In genomic region chr4:143112439-143112838, GRCm38 (mm10) we compare ENCODE assay signal across 13 mouse cellular contexts.
DNase-seq lines count a peak whose midpoint lies in the region; ATAC-seq and TF ChIP-seq lines count a peak whose summit lies in the region.
"Had no signal": no experiment of that assay in that cellular context is flagged by ENCODE, and none has a peak within 500 bp of the region (broad histone marks: within the 10 kb centered on the region; RNA-seq: fewer than 3 reads in every experiment).

No protein-coding gene starts in this region.

- no peak overlapping the region for H3K9ac ChIP-seq in liver, embryonic 16.5 days (ENCODE audit: low read depth, low read length)
- H3K9ac ChIP-seq in liver, embryonic 12.5 days = no peak overlapping the region
- H3K9ac ChIP-seq: embryonic facial prominence, embryonic 15.5 days; heart, embryonic 12.5 days; hindbrain, embryonic 15.5 days had no signal

- no peak for TF ChIP-seq POLR2A in bone marrow, adult 2 months (IDR thresholded peaks at IDR 0.05; ENCODE audit: borderline replicate concordance, control insufficient read depth, low read depth, low read length)

- no peaks in the 10 kb centered on the region; the same call in 1 of the 2 replicates for H3K36me3 ChIP-seq in liver, embryonic 16.5 days (ENCODE audit: control insufficient read depth, insufficient read depth)
- peaks cover 37% of the 10 kb centered on the region for H3K36me3 ChIP-seq in liver, embryonic 12.5 days

- no peaks in the 10 kb centered on the region for H3K9me3 ChIP-seq in liver, embryonic 16.5 days (replicated peaks; ENCODE audit: control insufficient read depth, low read length)
- H3K9me3 ChIP-seq in liver, embryonic 12.5 days (replicated peaks) = no peaks in the 10 kb centered on the region
- H3K9me3 ChIP-seq: embryonic facial prominence, embryonic 15.5 days; forebrain, embryonic 10.5 days; heart, embryonic 12.5 days; hindbrain, embryonic 15.5 days had no signal

- DNase-seq in heart, adult 8-10 months (ENCODE audit: low spot score) = no peak
- DNase-seq in c-Kit-positive CD71-positive TER-119-positive erythroid progenitor cells, embryonic 14.5 days (ENCODE audit: low spot score) = no peak

- ATAC-seq in liver, embryonic 16.5 days (ENCODE audit: low read depth) = peak; percentile 49; the same call in 1 of the 2 replicates
- ATAC-seq in liver, embryonic 12.5 days = no peak
- ATAC-seq in granulocyte monocyte progenitor cell, adult 5-6 weeks (replicated peaks; ENCODE audit: poor library complexity, severe bottlenecking) = peak; percentile 82
- ATAC-seq in neutrophil, adult 5-6 weeks (ENCODE audit: extremely low read depth, insufficient number of reproducible peaks, low FRiP score, poor library complexity, severe bottlenecking) = peak; percentile 76

- H3K27ac ChIP-seq in liver, embryonic 16.5 days (ENCODE audit: low read length) = no peak overlapping the region
- H3K27ac ChIP-seq in liver, embryonic 12.5 days = no peak overlapping the region
- peak overlapping the region; percentile 39; the same call in 1 of the 2 replicates for H3K27ac ChIP-seq in bone marrow, adult 2 months (ENCODE audit: control insufficient read depth, insufficient read depth, low read depth, low read length, poor library complexity)
- H3K27ac ChIP-seq: embryonic facial prominence, embryonic 15.5 days; forebrain, embryonic 10.5 days; heart, adult 2 months; hindbrain, embryonic 15.5 days had no signal

- H3K4me1 ChIP-seq in liver, embryonic 16.5 days (ENCODE audit: control insufficient read depth, low read depth, low read length) = no peaks in the 10 kb centered on the region; the same call in none of the 2 replicates
- H3K4me1 ChIP-seq in liver, embryonic 12.5 days = peaks cover 24% of the 10 kb centered on the region
- peaks cover 13% of the 10 kb centered on the region for H3K4me1 ChIP-seq in bone marrow, adult 2 months (ENCODE audit: control insufficient read depth, insufficient read depth, low read length)

- no peak overlapping the region for H3K4me3 ChIP-seq in liver, embryonic 16.5 days (ENCODE audit: low read depth, low read length)
- no peak overlapping the region for H3K4me3 ChIP-seq in liver, embryonic 12.5 days
- no peak overlapping the region for H3K4me3 ChIP-seq in bone marrow, adult 2 months (replicated peaks; ENCODE audit: control insufficient read depth, low read depth, low read length)
- H3K4me3 ChIP-seq: embryonic facial prominence, embryonic 15.5 days; erythroblast, embryonic 14.5 days; forebrain, embryonic 10.5 days; heart, adult 2 months; heart, embryonic 12.5 days; hindbrain, embryonic 15.5 days had no signal

- no peaks in the 10 kb centered on the region for H3K27me3 ChIP-seq in liver, embryonic 16.5 days (ENCODE audit: control insufficient read depth, insufficient read depth, low read depth, low read length)
- H3K27me3 ChIP-seq in liver, embryonic 12.5 days (replicated peaks) = no peaks in the 10 kb centered on the region
- H3K27me3 ChIP-seq: embryonic facial prominence, embryonic 15.5 days; heart, embryonic 12.5 days; hindbrain, embryonic 15.5 days had no signal

- H3K4me2 ChIP-seq in liver, embryonic 16.5 days (ENCODE audit: low read depth, low read length) = no peak overlapping the region
- no peak overlapping the region for H3K4me2 ChIP-seq in liver, embryonic 12.5 days
- H3K4me2 ChIP-seq: embryonic facial prominence, embryonic 15.5 days; heart, embryonic 12.5 days; hindbrain, embryonic 15.5 days had no signal

- 45% methylated on average over 2 of the region's 2 CpGs for WGBS in liver, embryonic 16.5 days (ENCODE audit: insufficient replicate concordance)
- WGBS in liver, embryonic 12.5 days (ENCODE audit: insufficient replicate concordance) = 76% methylated on average over 2 of the region's 2 CpGs
- 58% methylated on average over 2 of the region's 2 CpGs for WGBS in bone marrow, adult 2 months

- no peak for TF ChIP-seq CTCF in bone marrow, adult 2 months (IDR thresholded peaks at IDR 0.05; ENCODE audit: control insufficient read depth, insufficient read depth, low read length)
